In genomic region chr6:124427791-124428576, GRCm38 (mm10) we compare ENCODE assay signal across 16 mouse cellular contexts. TPM values are rescaled to one million over a fixed set of nuclear protein-coding genes. Genes with fewer than 3 reads are reported as not detected.
DNase-seq lines count a peak whose midpoint lies in the region; ATAC-seq and TF ChIP-seq lines count a peak whose summit lies in the region.
"Had no signal": no experiment of that assay in that cellular context is flagged by ENCODE, and none has a peak within 500 bp of the region (broad histone marks: within the 10 kb centered on the region; RNA-seq: fewer than 3 reads in every experiment).

No protein-coding gene starts in this region.

- no peak overlapping the region for H3K9ac ChIP-seq in limb, embryonic 11.5 days (ENCODE audit: low read length)
- H3K9ac ChIP-seq in hindbrain, postnatal 0 days (replicated peaks; ENCODE audit: low read length) = no peak overlapping the region
- H3K9ac ChIP-seq: limb, embryonic 13.5 days had no signal

- no peaks in the 10 kb centered on the region for H3K4me1 ChIP-seq in limb, embryonic 11.5 days (ENCODE audit: control insufficient read depth, insufficient read depth, low read length)
- H3K4me1 ChIP-seq in limb, embryonic 10.5 days = peaks cover 7% of the 10 kb centered on the region; the same call in 1 of the 2 replicates
- 0 out of 2 replicates have a peak, but pooled peaks cover 3% of the 10 kb centered on the region for H3K4me1 ChIP-seq in hindbrain, postnatal 0 days (ENCODE audit: insufficient read depth, low read length)
- H3K4me1 ChIP-seq: limb, embryonic 13.5 days had no signal

- no peak overlapping the region for H3K4me3 ChIP-seq in gastrocnemius, adult 2 months
- no peak overlapping the region for H3K4me3 ChIP-seq in limb, embryonic 11.5 days (ENCODE audit: low read depth, low read length)
- H3K4me3 ChIP-seq in limb, embryonic 10.5 days = no peak overlapping the region
- H3K4me3 ChIP-seq in hindbrain, postnatal 0 days (ENCODE audit: low read length) = no peak overlapping the region
- H3K4me3 ChIP-seq: erythroblast, embryonic 14.5 days; limb, embryonic 13.5 days had no signal

- H3K27ac ChIP-seq in gastrocnemius, adult 2 months = peak overlapping the region; percentile 68
- no peak overlapping the region for H3K27ac ChIP-seq in limb, embryonic 11.5 days (replicated peaks; ENCODE audit: low read depth, low read length)
- no peak overlapping the region for H3K27ac ChIP-seq in limb, embryonic 10.5 days
- peak overlapping the region; percentile 51; the same call in 1 of the 2 replicates for H3K27ac ChIP-seq in hindbrain, postnatal 0 days
- H3K27ac ChIP-seq: limb, embryonic 13.5 days had no signal

- TF ChIP-seq CTCF in gastrocnemius, adult 2 months (IDR thresholded peaks at IDR 0.05) = no peak
- no peak for TF ChIP-seq CTCF in hindbrain, postnatal 0 days (IDR thresholded peaks at IDR 0.05; ENCODE audit: low read depth)

- no peak overlapping the region for H3K4me2 ChIP-seq in limb, embryonic 11.5 days (ENCODE audit: low read depth, severe bottlenecking)
- H3K4me2 ChIP-seq in hindbrain, postnatal 0 days (ENCODE audit: low read depth, low read length) = no peak overlapping the region
- H3K4me2 ChIP-seq: limb, embryonic 13.5 days had no signal

- peak; percentile 61 for DNase-seq in gastrocnemius, adult 2 months
- no peak for DNase-seq in gastrocnemius, postnatal 36 days
- DNase-seq in limb, embryonic 11.5 days (ENCODE audit: low spot score) = no peak
- no peak for DNase-seq in limb, embryonic 10.5 days (ENCODE audit: low spot score)
- DNase-seq in brain, adult 2 months (ENCODE audit: low read depth, low spot score) = peak; percentile 60
- peak; percentile 74 for DNase-seq in hindbrain, postnatal 0 days (ENCODE audit: low spot score)
- no peak for DNase-seq in heart, postnatal 14 days
- DNase-seq: adrenal gland, adult 8-10 months; heart, adult 11 months; heart, postnatal 10 days; lung, adult 2 months; thymus, postnatal 36 days had no signal

- no peaks in the 10 kb centered on the region for H3K9me3 ChIP-seq in limb, embryonic 11.5 days (ENCODE audit: control insufficient read depth, low read length)
- no peaks in the 10 kb centered on the region for H3K9me3 ChIP-seq in limb, embryonic 10.5 days (replicated peaks)
- H3K9me3 ChIP-seq in hindbrain, postnatal 0 days (ENCODE audit: low read length) = no peaks in the 10 kb centered on the region
- H3K9me3 ChIP-seq: limb, embryonic 13.5 days had no signal

- WGBS in limb, embryonic 11.5 days = 80% methylated on average over 5 of the region's 6 CpGs
- WGBS in limb, embryonic 10.5 days = 75% methylated on average over 5 of the region's 6 CpGs
- WGBS in hindbrain, postnatal 0 days = 26% methylated on average over 6 of the region's 6 CpGs

- intact Hi-C loops in gastrocnemius, adult 2 months (cut with DNase I) = no loop called here
- intact Hi-C loops in gastrocnemius, postnatal 36 days (cut with DNase I) = no loop called here
- intact Hi-C loops in heart, postnatal 14 days (cut with DNase I) = no loop called here

- ATAC-seq in limb, embryonic 11.5 days (ENCODE audit: insufficient number of reproducible peaks, low FRiP score, low TSS enrichment, low read depth) = 0 out of 2 replicates have a peak, but pooled peaks have one; percentile 29
- peak; percentile 33 for ATAC-seq in hindbrain, postnatal 0 days
- ATAC-seq: intestine, postnatal 0 days had no signal

- H3K27me3 ChIP-seq in limb, embryonic 11.5 days (ENCODE audit: control insufficient read depth, insufficient read depth, low read length) = no peaks in the 10 kb centered on the region
- H3K27me3 ChIP-seq in limb, embryonic 10.5 days (ENCODE audit: low read depth, poor library complexity, severe bottlenecking) = no peaks in the 10 kb centered on the region
- H3K27me3 ChIP-seq in hindbrain, postnatal 0 days (ENCODE audit: insufficient read depth, low read length) = no peaks in the 10 kb centered on the region
- H3K27me3 ChIP-seq: CH12.LX; limb, embryonic 13.5 days had no signal

- no peaks in the 10 kb centered on the region for H3K36me3 ChIP-seq in limb, embryonic 11.5 days (ENCODE audit: control insufficient read depth, insufficient read depth, low read length)
- H3K36me3 ChIP-seq in limb, embryonic 10.5 days = no peaks in the 10 kb centered on the region
- H3K36me3 ChIP-seq in hindbrain, postnatal 0 days (ENCODE audit: insufficient read depth, low read length) = peaks cover 4% of the 10 kb centered on the region; the same call in 1 of the 2 replicates
- H3K36me3 ChIP-seq: limb, embryonic 13.5 days had no signal

RNA-seq across cellular contexts. Expression of gene Pex5, which starts 13.1 kb away (rescaled TPM):
- total RNA-seq in gastrocnemius, adult 2 months (2021) = 10 to 100 TPM; 19.8 to 25.2 TPM
- total RNA-seq in gastrocnemius, postnatal 36 days (2021) = 10 to 100 TPM; 21.1 to 22.0 TPM
- polyA plus RNA-seq in limb, embryonic 11.5 days (2014; fragmentation: Nextera tagmentation; extraction: Ambion mirVana) = 35.9 and 40.5 TPM in 2 replicates
- polyA plus RNA-seq in limb, embryonic 10.5 days (2016; fragmentation: Nextera tagmentation; extraction: Ambion mirVana) = 38.0 and 41.4 TPM in 2 replicates
- total RNA-seq in hindbrain, postnatal 0 days (2014; rRNA removed) = 74.4 and 80.8 TPM in 2 replicates
- 46.6 and 49.0 TPM in 2 replicates for polyA plus RNA-seq in hindbrain, postnatal 0 days (2015; fragmentation: Nextera tagmentation; extraction: Ambion mirVana)
- 10 to 100 TPM; 26.9 to 27.4 TPM for total RNA-seq in heart, postnatal 14 days (2021)

RNA-seq across cellular contexts. Expression of gene Clstn3, which starts 36.6 kb away (rescaled TPM):
- total RNA-seq in gastrocnemius, adult 2 months (2021) = under 1 TPM; 0.36 to 0.64 TPM
- total RNA-seq in gastrocnemius, postnatal 36 days (2021) = 1 to 10 TPM in 1 of 2 experiments, under 1 TPM in 1; 0.66 to 1.0 TPM
- 4.3 and 4.4 TPM in 2 replicates for polyA plus RNA-seq in limb, embryonic 11.5 days (2014; fragmentation: Nextera tagmentation; extraction: Ambion mirVana)
- polyA plus RNA-seq in limb, embryonic 10.5 days (2016; fragmentation: Nextera tagmentation; extraction: Ambion mirVana) = 2.1 and 5.4 TPM in 2 replicates
- 338 and 342 TPM in 2 replicates for total RNA-seq in hindbrain, postnatal 0 days (2014; rRNA removed)
- polyA plus RNA-seq in hindbrain, postnatal 0 days (2015; fragmentation: Nextera tagmentation; extraction: Ambion mirVana) = 171 and 184 TPM in 2 replicates
- total RNA-seq in heart, postnatal 14 days (2021) = 1 to 10 TPM in 1 of 2 experiments, under 1 TPM in 1; 0.24 to 1.5 TPM

Comparison
In these comparisons a context has a peak if more than half of its experiments do, and no peak if none do; other contexts are left out.
1. DNase-seq: peak in gastrocnemius, adult 2 months (single experiment), brain, adult 2 months (single experiment) and hindbrain, postnatal 0 days (single experiment); none in gastrocnemius, postnatal 36 days (0 of 2), limb, embryonic 11.5 days (single experiment), limb, embryonic 10.5 days (single experiment) and heart, postnatal 14 days (0 of 2).
2. H3K27ac ChIP-seq: peak in gastrocnemius, adult 2 months (single experiment) and hindbrain, postnatal 0 days (single experiment); none in limb, embryonic 11.5 days (single experiment) and limb, embryonic 10.5 days (single experiment).
3. RNA of gene Clstn3, which starts 36.6 kb away (total RNA-seq): 338 to 342 TPM in hindbrain, postnatal 0 days; 0.24 to 1.5 TPM in heart, postnatal 14 days, 0.66 to 1.0 TPM in gastrocnemius, postnatal 36 days and 0.36 to 0.64 TPM in gastrocnemius, adult 2 months; every median in the first group is over 100 times any median in the second.